Mouse (Mus musculus) embryonic facial prominence, embryonic 10.5 days (tissue): Measurements from ENCODE around the gene Fbxl5. TPM values are rescaled to one million over a fixed set of nuclear protein-coding genes. Genes with fewer than 3 reads are reported as not detected.

Experiments
- DNase-seq: peaks from one replicate; pipeline ENCODE4 v3.0.0-alpha.2; 2017; ENCODE audit warnings: low spot score
- H3K27ac ChIP-seq: fragments of 300-500 bp; sonication (generic); replicated peaks from 2 replicates; pipeline ENCODE4 v1.5.1; 2016; ENCODE audit warnings: mild to moderate bottlenecking
- H3K27me3 ChIP-seq: fragments of 300-500 bp; sonication (generic); replicated peaks from 2 replicates; pipeline ENCODE4 v1.6.1; 2016; ENCODE audit warnings: low read depth, mild to moderate bottlenecking; ENCODE audit not compliant: poor library complexity, severe bottlenecking
- H3K36me3 ChIP-seq: fragments of 300-500 bp; sonication (generic); replicated peaks from 2 replicates; pipeline ENCODE4 v1.6.1; 2016; ENCODE audit warnings: mild to moderate bottlenecking, moderate library complexity
- H3K4me1 ChIP-seq: fragments of 300-500 bp; sonication (generic); 2 replicates; pipeline ENCODE4 v1.6.1; 2016
- H3K4me3 ChIP-seq: fragments of 300-500 bp; sonication (generic); 2 replicates; pipeline ENCODE4 v1.5.1; 2016; ENCODE audit warnings: mild to moderate bottlenecking, moderate library complexity
- H3K9me3 ChIP-seq: fragments of 300-500 bp; sonication (generic); 2 replicates; pipeline ENCODE4 v1.6.1; 2016; ENCODE audit warnings: mild to moderate bottlenecking
- WGBS: fragments of 180-500 bp; shearing (Covaris S2); methylation state at CpG from one replicate; pipeline ENCODE4 v1.1.7; 2016; 5-methylcytosine and 5-hydroxymethylcytosine counted together
- polyA plus RNA-seq: library from polyadenylated mRNA; unstranded; fragments of >200 nt; fragmentation: Nextera tagmentation; extraction: Ambion mirVana; gene quantifications from 2 replicates; pipeline ENCODE4 v1.2.1, GENCODE M21; 2016

The Fbxl5 gene
- polyA plus RNA-seq, 1 experiment from 2014 or later = 52.3 TPM

- no peak overlapping the region for H3K27ac ChIP-seq
- H3K4me1 ChIP-seq = 0 out of 2 replicates have a peak, but pooled peaks cover 5% of the 10 kb centered on the region
- no peaks in the 10 kb centered on the region for H3K27me3 ChIP-seq
- no peaks in the 10 kb centered on the region for H3K9me3 ChIP-seq
- H3K4me3 ChIP-seq = no peak overlapping the region
- 84% methylated on average over 3 of the region's 3 CpGs for WGBS
- H3K36me3 ChIP-seq = peaks cover 41% of the 10 kb centered on the region
- peak; percentile 10 for DNase-seq
Observed at GRCm38 (mm10) chr5:43749092-43749491, 72.3 kb downstream of the Fbxl5 start.

GRCm38 (mm10) chr5:43748039-43748438, 73.4 kb downstream of the Fbxl5 start:
- DNase-seq = no peak
- 91% methylated on average over 4 of the region's 4 CpGs for WGBS
- H3K27me3 ChIP-seq = no peaks in the 10 kb centered on the region
- 0 out of 2 replicates have a peak, but pooled peaks cover 5% of the 10 kb centered on the region for H3K4me1 ChIP-seq
- no peak overlapping the region for H3K4me3 ChIP-seq
- no peak overlapping the region for H3K27ac ChIP-seq
- H3K9me3 ChIP-seq = no peaks in the 10 kb centered on the region
- peaks cover 42% of the 10 kb centered on the region for H3K36me3 ChIP-seq

- Histone ChIP-seq H3K4me3 (no peak overlapping the region), H3K9me3 (no peaks in the 10 kb centered on the region), H3K4me1 (0 out of 2 replicates have a peak, but pooled peaks cover 5% of the 10 kb centered on the region), H3K27me3 (no peaks in the 10 kb centered on the region), H3K27ac (no peak overlapping the region), H3K36me3 (peaks cover 56% of the 10 kb centered on the region)
- 36% methylated on average over 5 of the region's 5 CpGs for WGBS
- peak; percentile 19 for DNase-seq
Observed at GRCm38 (mm10) chr5:43745156-43745555, 76.3 kb downstream of the Fbxl5 start.

- Histone ChIP-seq H3K36me3 (peaks cover 57% of the 10 kb centered on the region), H3K4me1 (0 out of 2 replicates have a peak, but pooled peaks cover 5% of the 10 kb centered on the region), H3K27ac (no peak overlapping the region), H3K4me3 (no peak overlapping the region), H3K9me3 (no peaks in the 10 kb centered on the region), H3K27me3 (no peaks in the 10 kb centered on the region)
- no peak for DNase-seq
- WGBS = 95% methylated on average over 1 of the region's 1 CpGs
Observed at GRCm38 (mm10) chr5:43744187-43744586, 77.3 kb downstream of the Fbxl5 start.

GRCm38 (mm10) chr5:43732381-43732780, 89.1 kb downstream of the Fbxl5 start:
- Histone ChIP-seq H3K4me1 (no peaks in the 10 kb centered on the region), H3K4me3 (no peak overlapping the region), H3K27ac (no peak overlapping the region), H3K9me3 (no peaks in the 10 kb centered on the region), H3K36me3 (peaks cover 53% of the 10 kb centered on the region), H3K27me3 (no peaks in the 10 kb centered on the region)
- 90% methylated on average over 8 of the region's 8 CpGs for WGBS
- no peak for DNase-seq

GRCm38 (mm10) chr5:43728375-43729165, 92.9 kb downstream of the Fbxl5 start:
- Histone ChIP-seq H3K36me3 (peaks cover 65% of the 10 kb centered on the region), H3K9me3 (no peaks in the 10 kb centered on the region), H3K4me3 (no peak overlapping the region), H3K27me3 (no peaks in the 10 kb centered on the region), H3K27ac (no peak overlapping the region), H3K4me1 (no peaks in the 10 kb centered on the region)
- DNase-seq = no peak
- 85% methylated on average over 11 of the region's 11 CpGs for WGBS

GRCm38 (mm10) chr5:43723830-43724229, 97.6 kb downstream of the Fbxl5 start:
- 89% methylated on average over 7 of the region's 7 CpGs for WGBS
- peaks cover 67% of the 10 kb centered on the region for H3K36me3 ChIP-seq

GRCm38 (mm10) chr5:43722452-43722783, 99.0 kb downstream of the Fbxl5 start:
- DNase-seq = no peak
- no peak overlapping the region for H3K4me3 ChIP-seq
- peaks cover 10% of the 10 kb centered on the region for H3K4me1 ChIP-seq
- peaks cover 74% of the 10 kb centered on the region for H3K36me3 ChIP-seq
- 90% methylated on average over 6 of the region's 6 CpGs for WGBS
- H3K27ac ChIP-seq = no peak overlapping the region
- H3K9me3 ChIP-seq = no peaks in the 10 kb centered on the region
- H3K27me3 ChIP-seq = no peaks in the 10 kb centered on the region

More at GRCm38 (mm10) chr5:43723830-43724229, 97.6 kb downstream of the Fbxl5 start:
- no peaks in the 10 kb centered on the region for H3K9me3 ChIP-seq
- no peak overlapping the region for H3K4me3 ChIP-seq
- no peak overlapping the region for H3K27ac ChIP-seq
- no peak for DNase-seq
- peaks cover 10% of the 10 kb centered on the region for H3K4me1 ChIP-seq
- H3K27me3 ChIP-seq = no peaks in the 10 kb centered on the region

GRCm38 (mm10) chr5:43721538-43722451, 99.6 kb downstream of the Fbxl5 start:
- H3K27ac ChIP-seq = no peak overlapping the region
- H3K36me3 ChIP-seq = peaks cover 73% of the 10 kb centered on the region
- WGBS = 67% methylated on average over 5 of the region's 5 CpGs

GRCm38 (mm10) chr5:43699240-43699639, 122.2 kb downstream of the Fbxl5 start:
- no peaks in the 10 kb centered on the region for H3K27me3 ChIP-seq
- no peaks in the 10 kb centered on the region for H3K4me1 ChIP-seq
- no peaks in the 10 kb centered on the region for H3K9me3 ChIP-seq
- H3K4me3 ChIP-seq = no peak overlapping the region
- no peak overlapping the region for H3K27ac ChIP-seq
- peaks cover 85% of the 10 kb centered on the region for H3K36me3 ChIP-seq
- DNase-seq = no peak

More at GRCm38 (mm10) chr5:43721538-43722451, 99.6 kb downstream of the Fbxl5 start:
- H3K27me3 ChIP-seq = no peaks in the 10 kb centered on the region
- H3K9me3 ChIP-seq = no peaks in the 10 kb centered on the region
- no peak overlapping the region for H3K4me3 ChIP-seq
- DNase-seq = peak; percentile 9
- H3K4me1 ChIP-seq = peaks cover 10% of the 10 kb centered on the region

- Histone ChIP-seq H3K36me3 (peaks cover 76% of the 10 kb centered on the region), H3K4me1 (no peaks in the 10 kb centered on the region), H3K27me3 (no peaks in the 10 kb centered on the region), H3K9me3 (no peaks in the 10 kb centered on the region), H3K4me3 (no peak overlapping the region), H3K27ac (no peak overlapping the region)
- WGBS = 92% methylated on average over 3 of the region's 3 CpGs
- DNase-seq = no peak
Observed at GRCm38 (mm10) chr5:43697133-43697532, 124.3 kb downstream of the Fbxl5 start.
